In genomic region chr11:50210505-50211151, GRCm38 (mm10) we compare ENCODE assay signal across 1 mouse cellular context.
TF ChIP-seq lines count a peak whose summit lies in the region.

Gene Sqstm1, minus strand, starts transcription at chr11:50210827.
Gene Mgat4b, plus strand, starts transcription at chr11:50210890.

TF ChIP-seq in MEL, 35 proteins besides CTCF, POLR2A, EP300 and RAD21 (continued from another document):
- TF ChIP-seq SMC3 (IDR thresholded peaks at IDR 0.05; ENCODE audit: low read depth, low read length) (no peak), USF2 (IDR thresholded peaks at IDR 0.05; ENCODE audit: borderline replicate concordance in 1 of 2, insufficient read depth in 1 of 2, low read depth in 1 of 2, low read length in 2 of 2) (no peak), ZKSCAN1 (IDR thresholded peaks at IDR 0.05; ENCODE audit: low read depth, low read length) (no peak), NRF1 (IDR thresholded peaks at IDR 0.05; ENCODE audit: insufficient read depth, low read depth, low read length, poor library complexity, severe bottlenecking) (0 out of 2 replicates have a peak, but pooled peaks have one; percentile 2), MYB (IDR thresholded peaks at IDR 0.05; ENCODE audit: low read depth, low read length) (0 out of 2 replicates have a peak, but pooled peaks have one; percentile 2), ZMIZ1 (IDR thresholded peaks at IDR 0.05; ENCODE audit: low read depth, low read length) (peak; percentile 99), MXI1 (IDR thresholded peaks at IDR 0.05; ENCODE audit: low read depth, low read length) (peak; percentile 90; the same call in 1 of the 2 replicates), POLR2AphosphoS2 (IDR thresholded peaks at IDR 0.05; ENCODE audit: low read length) (peak; percentile 100), MYC (IDR thresholded peaks at IDR 0.05; ENCODE audit: low read depth, low read length) (peak; percentile 3; the same call in 1 of the 2 replicates), ETS1 (IDR thresholded peaks at IDR 0.05; ENCODE audit: low read depth, low read length) (no peak; the same call in none of the 2 replicates)
TF ChIP-seq in MEL: peak in this region for 13.
